Mouse (Mus musculus) embryo, embryonic 11.5 days (tissue): Measurements from ENCODE around the gene Gm1113.

ENCODE experiments used
- DNase-seq: peaks from one replicate; pipeline ENCODE4 v3.0.0-alpha.2; 2012; ENCODE audit warnings: low read depth, low spot score

Gene Gm1113

GRCm38 (mm10) chr9:35529141-35529540, 11.1 kb upstream of the Gm1113 start:
- no peak for DNase-seq

GRCm38 (mm10) chr9:35523941-35524411, 5.9 kb upstream of the Gm1113 start:
- peak; percentile 35 for DNase-seq

GRCm38 (mm10) chr9:35523541-35523940, 5.5 kb upstream of the Gm1113 start:
- no peak for DNase-seq

GRCm38 (mm10) chr9:35522821-35523515, 4.9 kb upstream of the Gm1113 start:
- no peak for DNase-seq

- DNase-seq = no peak
Measured at GRCm38 (mm10) chr9:35522241-35522640, 4.2 kb upstream of the Gm1113 start.

GRCm38 (mm10) chr9:35520631-35521348, 2.7 kb upstream of the Gm1113 start:
- DNase-seq = no peak

GRCm38 (mm10) chr9:35516711-35517110, 1.4 kb downstream of the Gm1113 start:
- DNase-seq = no peak

- no peak for DNase-seq
Measured at GRCm38 (mm10) chr9:35516182-35516581, 1.9 kb downstream of the Gm1113 start.

- DNase-seq = no peak
Measured at GRCm38 (mm10) chr9:35513900-35514299, 4.2 kb downstream of the Gm1113 start.

- no peak for DNase-seq
Measured at GRCm38 (mm10) chr9:35508234-35508633, 9.8 kb downstream of the Gm1113 start.

GRCm38 (mm10) chr9:35502361-35503000, 15.6 kb downstream of the Gm1113 start:
- DNase-seq = no peak

- no peak for DNase-seq
Measured at GRCm38 (mm10) chr9:35499946-35500345, 18.1 kb downstream of the Gm1113 start.

GRCm38 (mm10) chr9:35495471-35495870, 22.6 kb downstream of the Gm1113 start:
- DNase-seq = no peak

- DNase-seq = no peak
Measured at GRCm38 (mm10) chr9:35494937-35495336, 23.1 kb downstream of the Gm1113 start.

- DNase-seq = no peak
Measured at GRCm38 (mm10) chr9:35493733-35494092, 24.4 kb downstream of the Gm1113 start.

- DNase-seq = peak; percentile 22
Measured at GRCm38 (mm10) chr9:35493033-35493732, 24.9 kb downstream of the Gm1113 start.

- no peak for DNase-seq
Measured at GRCm38 (mm10) chr9:35491109-35491866, 26.8 kb downstream of the Gm1113 start.

- DNase-seq = no peak
Measured at GRCm38 (mm10) chr9:35488496-35488895, 29.6 kb downstream of the Gm1113 start.

GRCm38 (mm10) chr9:35486616-35487015, 31.5 kb downstream of the Gm1113 start:
- DNase-seq = no peak

- DNase-seq = no peak
Measured at GRCm38 (mm10) chr9:35483949-35484348, 34.1 kb downstream of the Gm1113 start.
